Mouse (Mus musculus) liver, embryonic 15.5 days (tissue): ENCODE measurements at regions not wholly inside any gene's neighbourhood (a gene's known extent, or its start where the extent isn't known, plus 50 kb on each side); places are given as distances from the start of the nearest gene placed in this dataset.

ENCODE experiments used
- ATAC-seq: fragments of 200-750 bp; cut with Nextera tagmentation; 2 replicates; pipeline ENCODE4 v1.8.0; 2017; ENCODE audit warnings: moderate number of reproducible peaks, mild to moderate bottlenecking, moderate library complexity; ENCODE audit not compliant: insufficient read depth
- H3K27ac ChIP-seq: fragments of 300-500 bp; sonication (generic); replicated peaks from 2 replicates; pipeline ENCODE4 v1.5.1; 2015; ENCODE audit warnings: mild to moderate bottlenecking, inconsistent platforms
- H3K27me3 ChIP-seq: fragments of 300-500 bp; sonication (generic); 2 replicates; pipeline ENCODE4 v1.6.1; 2015; ENCODE audit warnings: mild to moderate bottlenecking, inconsistent platforms
- H3K36me3 ChIP-seq: fragments of 300-500 bp; sonication (generic); replicated peaks from 2 replicates; pipeline ENCODE4 v1.6.1; 2015; ENCODE audit warnings: moderate library complexity, mild to moderate bottlenecking, inconsistent platforms
- H3K4me1 ChIP-seq: fragments of 300-500 bp; sonication (generic); replicated peaks from 2 replicates; pipeline ENCODE4 v1.6.1; 2015; ENCODE audit warnings: inconsistent platforms
- H3K4me2 ChIP-seq: fragments of 300-500 bp; sonication (generic); 2 replicates; pipeline ENCODE4 v1.6.1; 2015; ENCODE audit warnings: moderate library complexity, mild to moderate bottlenecking, inconsistent platforms
- H3K4me3 ChIP-seq: fragments of 300-500 bp; sonication (generic); replicated peaks from 2 replicates; pipeline ENCODE4 v1.5.1; 2015; ENCODE audit warnings: mild to moderate bottlenecking, inconsistent platforms
- H3K9ac ChIP-seq: fragments of 300-500 bp; sonication (generic); 2 replicates; pipeline ENCODE4 v1.6.1; 2015; ENCODE audit warnings: moderate library complexity, mild to moderate bottlenecking, inconsistent platforms
- H3K9me3 ChIP-seq: fragments of 300-500 bp; sonication (generic); replicated peaks from 2 replicates; pipeline ENCODE4 v1.6.1; 2016; ENCODE audit warnings: inconsistent platforms
- WGBS: fragments of 180-500 bp; shearing (Covaris S2); methylation state at CpG from one replicate; pipeline ENCODE4 v1.1.7; 2015; ENCODE audit warnings: mixed read lengths; ENCODE audit not compliant: insufficient replicate concordance; 5-methylcytosine and 5-hydroxymethylcytosine counted together

- ATAC-seq, result no peak
- H3K4me2 ChIP-seq, result no peak overlapping the region
- 76% methylated on average over 4 of the region's 4 CpGs for WGBS
These were observed 189.2 kb upstream of the Cxcr4 start for GRCm38 (mm10) chr1:128781311-128781710.

GRCm38 (mm10) chr1:128779586-128780158 lies 187.6 kb upstream of the Cxcr4 start:
- 64% methylated on average over 5 of the region's 5 CpGs for WGBS
- ATAC-seq, result no peak

More at GRCm38 (mm10) chr1:128781311-128781710, 189.2 kb upstream of the Cxcr4 start:
- no peak overlapping the region for H3K27ac ChIP-seq
- no peak overlapping the region for H3K4me3 ChIP-seq
- no peaks in the 10 kb centered on the region for H3K9me3 ChIP-seq
- H3K27me3 ChIP-seq, result no peaks in the 10 kb centered on the region
- no peaks in the 10 kb centered on the region for H3K4me1 ChIP-seq
- H3K36me3 ChIP-seq, result no peaks in the 10 kb centered on the region
- no peak overlapping the region for H3K9ac ChIP-seq

GRCm38 (mm10) chr1:128772440-128772839 lies 180.3 kb upstream of the Cxcr4 start:
- Histone ChIP-seq H3K9ac (no peak overlapping the region), H3K27me3 (no peaks in the 10 kb centered on the region), H3K27ac (no peak overlapping the region), H3K36me3 (no peaks in the 10 kb centered on the region), H3K4me3 (no peak overlapping the region), H3K4me1 (no peaks in the 10 kb centered on the region), H3K9me3 (no peaks in the 10 kb centered on the region), H3K4me2 (no peak overlapping the region)
- WGBS, result 41% methylated on average over 3 of the region's 3 CpGs
- no peak for ATAC-seq

More at GRCm38 (mm10) chr1:128779586-128780158, 187.6 kb upstream of the Cxcr4 start:
- Histone ChIP-seq H3K9ac (no peak overlapping the region), H3K27ac (no peak overlapping the region), H3K36me3 (no peaks in the 10 kb centered on the region), H3K27me3 (no peaks in the 10 kb centered on the region), H3K4me2 (no peak overlapping the region), H3K4me3 (no peak overlapping the region), H3K4me1 (no peaks in the 10 kb centered on the region), H3K9me3 (no peaks in the 10 kb centered on the region)

GRCm38 (mm10) chr1:128770786-128771185 lies 178.7 kb upstream of the Cxcr4 start:
- Histone ChIP-seq H3K36me3 (no peaks in the 10 kb centered on the region), H3K9ac (no peak overlapping the region), H3K4me1 (no peaks in the 10 kb centered on the region), H3K4me2 (no peak overlapping the region), H3K27me3 (no peaks in the 10 kb centered on the region), H3K9me3 (no peaks in the 10 kb centered on the region), H3K4me3 (no peak overlapping the region), H3K27ac (no peak overlapping the region)
- ATAC-seq, result no peak
- WGBS, result 63% methylated on average over 5 of the region's 5 CpGs

- H3K4me1 ChIP-seq, result no peaks in the 10 kb centered on the region
- H3K4me2 ChIP-seq, result no peak overlapping the region
- H3K27ac ChIP-seq, result no peak overlapping the region
- no peak overlapping the region for H3K4me3 ChIP-seq
- 58% methylated on average over 6 of the region's 6 CpGs for WGBS
- H3K27me3 ChIP-seq, result no peaks in the 10 kb centered on the region
- no peak for ATAC-seq
- H3K9ac ChIP-seq, result no peak overlapping the region
- H3K9me3 ChIP-seq, result no peaks in the 10 kb centered on the region
- no peaks in the 10 kb centered on the region for H3K36me3 ChIP-seq
These were observed 175.9 kb upstream of the Cxcr4 start for GRCm38 (mm10) chr1:128767991-128768390.

GRCm38 (mm10) chr1:128767415-128767814 lies 175.3 kb upstream of the Cxcr4 start:
- Histone ChIP-seq H3K27me3 (no peaks in the 10 kb centered on the region), H3K4me3 (no peak overlapping the region), H3K9ac (no peak overlapping the region), H3K9me3 (no peaks in the 10 kb centered on the region), H3K4me1 (no peaks in the 10 kb centered on the region), H3K36me3 (no peaks in the 10 kb centered on the region), H3K4me2 (no peak overlapping the region), H3K27ac (no peak overlapping the region)
- 65% methylated on average over 3 of the region's 3 CpGs for WGBS
- ATAC-seq, result no peak

GRCm38 (mm10) chr1:128766894-128767268 lies 174.8 kb upstream of the Cxcr4 start:
- 38% methylated on average over 7 of the region's 7 CpGs for WGBS
- no peak overlapping the region for H3K27ac ChIP-seq

GRCm38 (mm10) chr1:128766193-128766893 lies 174.2 kb upstream of the Cxcr4 start:
- H3K36me3 ChIP-seq, result no peaks in the 10 kb centered on the region

More at GRCm38 (mm10) chr1:128766894-128767268, 174.8 kb upstream of the Cxcr4 start:
- Histone ChIP-seq H3K9ac (no peak overlapping the region), H3K27me3 (no peaks in the 10 kb centered on the region), H3K4me2 (no peak overlapping the region), H3K4me1 (no peaks in the 10 kb centered on the region), H3K36me3 (no peaks in the 10 kb centered on the region), H3K4me3 (no peak overlapping the region), H3K9me3 (no peaks in the 10 kb centered on the region)
- no peak for ATAC-seq

GRCm38 (mm10) chr1:128765626-128766025 lies 173.5 kb upstream of the Cxcr4 start:
- 67% methylated on average over 2 of the region's 2 CpGs for WGBS
- ATAC-seq, result no peak
- Histone ChIP-seq H3K9ac (no peak overlapping the region), H3K4me3 (no peak overlapping the region), H3K27ac (no peak overlapping the region), H3K36me3 (no peaks in the 10 kb centered on the region), H3K4me2 (no peak overlapping the region), H3K27me3 (no peaks in the 10 kb centered on the region), H3K9me3 (no peaks in the 10 kb centered on the region), H3K4me1 (no peaks in the 10 kb centered on the region)

More at GRCm38 (mm10) chr1:128766193-128766893, 174.2 kb upstream of the Cxcr4 start:
- H3K4me1 ChIP-seq, result no peaks in the 10 kb centered on the region
- ATAC-seq, result no peak
- no peaks in the 10 kb centered on the region for H3K9me3 ChIP-seq
- no peak overlapping the region for H3K27ac ChIP-seq
- H3K9ac ChIP-seq, result no peak overlapping the region
- H3K4me2 ChIP-seq, result no peak overlapping the region
- WGBS, result 43% methylated on average over 7 of the region's 7 CpGs
- no peaks in the 10 kb centered on the region for H3K27me3 ChIP-seq
- H3K4me3 ChIP-seq, result no peak overlapping the region

- H3K36me3 ChIP-seq, result no peaks in the 10 kb centered on the region
- H3K27ac ChIP-seq, result no peak overlapping the region
- no peaks in the 10 kb centered on the region for H3K9me3 ChIP-seq
- 74% methylated on average over 3 of the region's 3 CpGs for WGBS
- no peaks in the 10 kb centered on the region for H3K27me3 ChIP-seq
- no peaks in the 10 kb centered on the region for H3K4me1 ChIP-seq
- H3K4me3 ChIP-seq, result no peak overlapping the region
- no peak overlapping the region for H3K4me2 ChIP-seq
- ATAC-seq, result no peak
- no peak overlapping the region for H3K9ac ChIP-seq
These were observed 173.0 kb upstream of the Cxcr4 start for GRCm38 (mm10) chr1:128765142-128765541.

GRCm38 (mm10) chr1:128762854-128763253 lies 170.8 kb upstream of the Cxcr4 start:
- no peak overlapping the region for H3K4me3 ChIP-seq
- no peaks in the 10 kb centered on the region for H3K27me3 ChIP-seq
- no peak overlapping the region for H3K27ac ChIP-seq
- H3K4me2 ChIP-seq, result no peak overlapping the region
- no peak overlapping the region for H3K9ac ChIP-seq
- no peaks in the 10 kb centered on the region for H3K9me3 ChIP-seq
- no peaks in the 10 kb centered on the region for H3K36me3 ChIP-seq
- no peaks in the 10 kb centered on the region for H3K4me1 ChIP-seq
- ATAC-seq, result no peak
- WGBS, result 61% methylated on average over 4 of the region's 4 CpGs
